15 mouse cellular contexts compared by ENCODE assay signal in genomic region chr17:27308933-27309332, GRCm38 (mm10).
A peak's percentile ranks its signal among the peaks of the same experiment; 100 is the strongest.
DNase-seq lines count a peak whose midpoint lies in the region; ATAC-seq and TF ChIP-seq lines count a peak whose summit lies in the region.
"Had no signal": no experiment of that assay in that cellular context is flagged by ENCODE, and none has a peak within 500 bp of the region (broad histone marks: within the 10 kb centered on the region; RNA-seq: fewer than 3 reads in every experiment).

No protein-coding gene starts in this region.

- no peaks in the 10 kb centered on the region for H3K79me2 ChIP-seq in MEL (ENCODE audit: control insufficient read depth, insufficient read depth, low read length, poor library complexity)

- TF ChIP-seq RAD21 in MEL (IDR thresholded peaks at IDR 0.05; ENCODE audit: low read depth, low read length): peak; percentile 2

- no peaks in the 10 kb centered on the region for H3K36me3 ChIP-seq in intestine, postnatal 0 days (ENCODE audit: control insufficient read depth, insufficient read depth)
- H3K36me3 ChIP-seq in intestine, embryonic 16.5 days (ENCODE audit: control insufficient read depth, insufficient read depth, low read length): no peaks in the 10 kb centered on the region
- H3K36me3 ChIP-seq in MEL (ENCODE audit: control insufficient read depth in 1 of 2, insufficient read depth in 2 of 2, low read length in 2 of 2): no peaks in the 10 kb centered on the region
- H3K36me3 ChIP-seq: embryonic facial prominence, embryonic 12.5 days; liver, embryonic 15.5 days had no signal

- TF ChIP-seq EP300 in MEL (IDR thresholded peaks at IDR 0.05; ENCODE audit: low read depth in 1 of 2, low read length in 2 of 2): no peak

- DNase-seq in 416B (ENCODE audit: low read depth): peak; percentile 8
- no peak for DNase-seq in MEL (ENCODE audit: low read depth, low spot score)
- peak; percentile 36 for DNase-seq in mesoderm, embryonic 11.5 days (ENCODE audit: low read depth, low spot score)
- no peak for DNase-seq in right cerebral cortex, adult 2 months (ENCODE audit: low spot score in 2 of 2)
- DNase-seq: adrenal gland, postnatal 36 days; cerebellum, adult 11 months; heart, postnatal 4 days; layer of hippocampus, postnatal 36 days; spleen, adult 18-20 months had no signal

- TF ChIP-seq POLR2A in MEL (IDR thresholded peaks at IDR 0.05; ENCODE audit: control insufficient read depth in 1 of 2, insufficient read depth in 1 of 2, low read depth in 1 of 2, low read length in 2 of 2, poor library complexity in 1 of 2): no peak

- TF ChIP-seq CTCF in intestine, postnatal 0 days (IDR thresholded peaks at IDR 0.05; ENCODE audit: low read depth): peak; percentile 20; the same call in 1 of the 2 replicates
- TF ChIP-seq CTCF in MEL (IDR thresholded peaks at IDR 0.05 in 2 of 3, conservative IDR thresholded peaks at IDR 0.05 in 1 of 3; ENCODE audit: control insufficient read depth in 1 of 3, insufficient read depth in 1 of 3, low read depth in 2 of 3, low read length in 3 of 3, poor library complexity in 1 of 3, severe bottlenecking in 1 of 3): peak in 1 of 3 experiments; percentile 2; a peak in 1 of 6 replicates

- no peak for ATAC-seq in intestine, postnatal 0 days
- no peak for ATAC-seq in intestine, embryonic 16.5 days
- ATAC-seq in activated CD4-positive, CD25-positive, alpha-beta regulatory T cell, adult 4 months: no peak

- H3K4me1 ChIP-seq in intestine, postnatal 0 days (replicated peaks; ENCODE audit: control insufficient read depth, insufficient read depth, low read length): no peaks in the 10 kb centered on the region
- no peaks in the 10 kb centered on the region; the same call in 1 of the 2 replicates for H3K4me1 ChIP-seq in intestine, embryonic 16.5 days (ENCODE audit: control insufficient read depth, insufficient read depth, low read length)
- H3K4me1 ChIP-seq in MEL (ENCODE audit: control insufficient read depth in 1 of 2, insufficient read depth in 2 of 2, low read length in 2 of 2): no peaks in the 10 kb centered on the region
- H3K4me1 ChIP-seq: liver, embryonic 15.5 days had no signal

- no peaks in the 10 kb centered on the region for H3K27me3 ChIP-seq in intestine, postnatal 0 days (replicated peaks; ENCODE audit: control insufficient read depth, insufficient read depth, low read length)
- H3K27me3 ChIP-seq in intestine, embryonic 16.5 days (replicated peaks; ENCODE audit: control insufficient read depth, insufficient read depth, low read length): no peaks in the 10 kb centered on the region
- H3K27me3 ChIP-seq in MEL (ENCODE audit: control insufficient read depth in 1 of 2, insufficient read depth in 2 of 2, low read length in 2 of 2): peaks cover 0 to 1% of the 10 kb centered on the region in 2 experiments; a peak in 1 of 4 replicates
- H3K27me3 ChIP-seq: embryonic facial prominence, embryonic 12.5 days; liver, embryonic 15.5 days had no signal

- H3K9ac ChIP-seq in intestine, postnatal 0 days (ENCODE audit: low read depth, low read length): no peak overlapping the region
- no peak overlapping the region for H3K9ac ChIP-seq in intestine, embryonic 16.5 days (ENCODE audit: low read depth, low read length)
- H3K9ac ChIP-seq in MEL (ENCODE audit: control insufficient read depth, low read depth, low read length, poor library complexity, severe bottlenecking): no peak overlapping the region
- H3K9ac ChIP-seq: embryonic facial prominence, embryonic 12.5 days; liver, embryonic 15.5 days had no signal

- no peak overlapping the region for H3K4me3 ChIP-seq in intestine, postnatal 0 days (ENCODE audit: low read depth, low read length)
- H3K4me3 ChIP-seq in intestine, embryonic 16.5 days (ENCODE audit: low read length): no peak overlapping the region
- H3K4me3 ChIP-seq in MEL (ENCODE audit: control insufficient read depth in 1 of 2, insufficient read depth in 1 of 2, low read depth in 2 of 2, low read length in 2 of 2): no peak overlapping the region
- H3K4me3 ChIP-seq: embryonic facial prominence, embryonic 12.5 days; liver, embryonic 15.5 days; myocyte had no signal

- 52% methylated on average over 4 of the region's 4 CpGs for WGBS in intestine, postnatal 0 days
- WGBS in intestine, embryonic 16.5 days: 45% methylated on average over 4 of the region's 4 CpGs

- no peak overlapping the region for H3K4me2 ChIP-seq in intestine, postnatal 0 days (replicated peaks; ENCODE audit: low read depth)
- H3K4me2 ChIP-seq in intestine, embryonic 16.5 days (ENCODE audit: low read depth, low read length): no peak overlapping the region
- H3K4me2 ChIP-seq: embryonic facial prominence, embryonic 12.5 days; liver, embryonic 15.5 days had no signal

- no peaks in the 10 kb centered on the region for H3K9me3 ChIP-seq in intestine, postnatal 0 days (ENCODE audit: control insufficient read depth)
- no peaks in the 10 kb centered on the region for H3K9me3 ChIP-seq in intestine, embryonic 16.5 days (ENCODE audit: control insufficient read depth, low read length)
- no peaks in the 10 kb centered on the region for H3K9me3 ChIP-seq in MEL (replicated peaks; ENCODE audit: insufficient read depth, low read length)
- H3K9me3 ChIP-seq: embryonic facial prominence, embryonic 12.5 days; liver, embryonic 15.5 days had no signal

- no peak overlapping the region for H3K27ac ChIP-seq in intestine, postnatal 0 days (ENCODE audit: low read depth, low read length)
- no peak overlapping the region for H3K27ac ChIP-seq in intestine, embryonic 16.5 days (ENCODE audit: low read length)
- no peak overlapping the region for H3K27ac ChIP-seq in MEL (ENCODE audit: control insufficient read depth, low read depth, low read length)
- H3K27ac ChIP-seq: embryonic facial prominence, embryonic 12.5 days; liver, embryonic 15.5 days had no signal

TF ChIP-seq in MEL, 35 proteins besides CTCF, POLR2A, EP300 and RAD21:
- peak; percentile 17; the same call in 1 of the 2 replicates for TF ChIP-seq ZC3H11A (IDR thresholded peaks at IDR 0.05; ENCODE audit: low read depth, low read length)
- TF ChIP-seq MAX (IDR thresholded peaks at IDR 0.05; ENCODE audit: low read length): no peak

Comparison
In these comparisons a context has a peak if more than half of its experiments do, and no peak if none do; other contexts are left out.
1. DNase-seq: peak in 416B (single experiment) and mesoderm, embryonic 11.5 days (single experiment); none in MEL (single experiment) and right cerebral cortex, adult 2 months (0 of 2).